Mouse (Mus musculus): ENCODE measurements at regions not wholly inside any gene's neighbourhood (a gene's known extent, or its start where the extent isn't known, plus 50 kb on each side); places are given as distances from the start of the nearest gene placed in this dataset.

GRCm38 (mm10) chr10:95622879-95623517 is 50.3 kb downstream of the Anapc15-ps start:
- no peak for DNase-seq (ENCODE audit: extremely low spot score in 1 of 2, low spot score in 1 of 2)

- no peak for DNase-seq (ENCODE audit: extremely low spot score in 1 of 2, low spot score in 1 of 2)
Observed at GRCm38 (mm10) chr10:95620796-95621195, 52.5 kb downstream of the Anapc15-ps start.

- no peak for DNase-seq (ENCODE audit: extremely low spot score in 1 of 2, low spot score in 1 of 2)
Observed at GRCm38 (mm10) chr10:95619601-95620000, 53.6 kb downstream of the Anapc15-ps start.

DNA sequence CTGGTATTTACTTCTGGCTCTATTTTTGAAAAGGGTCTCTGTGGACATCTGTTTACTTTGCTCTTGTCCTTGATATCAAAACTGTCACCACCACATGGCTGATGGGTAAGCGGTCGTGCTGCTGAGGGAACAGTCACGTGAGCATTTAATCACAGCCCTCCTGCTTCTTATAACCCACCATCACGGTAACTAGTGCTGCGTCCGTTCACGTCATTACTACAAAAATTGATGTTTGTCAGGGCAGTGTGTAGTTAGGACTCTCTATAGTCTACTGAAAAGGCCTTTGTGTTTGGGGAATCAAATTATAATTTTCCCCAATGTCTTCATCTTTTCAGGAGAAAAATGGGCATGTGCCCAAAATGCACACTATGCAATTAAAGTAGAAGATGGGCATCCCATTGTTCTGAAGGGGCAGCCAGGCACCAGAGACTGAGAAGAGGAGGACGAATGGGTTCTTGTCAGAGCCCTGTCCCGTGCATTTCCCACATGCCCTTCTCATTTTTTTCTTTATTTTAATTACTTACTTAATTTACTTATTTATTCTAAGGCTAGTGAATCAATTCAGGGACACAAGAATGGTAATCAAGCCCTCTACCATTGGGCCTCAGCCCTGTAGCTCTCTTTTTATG is 54.6 kb upstream of the Nudt4 start:
- no peak for DNase-seq (ENCODE audit: extremely low spot score in 1 of 2, low spot score in 1 of 2)

DNA sequence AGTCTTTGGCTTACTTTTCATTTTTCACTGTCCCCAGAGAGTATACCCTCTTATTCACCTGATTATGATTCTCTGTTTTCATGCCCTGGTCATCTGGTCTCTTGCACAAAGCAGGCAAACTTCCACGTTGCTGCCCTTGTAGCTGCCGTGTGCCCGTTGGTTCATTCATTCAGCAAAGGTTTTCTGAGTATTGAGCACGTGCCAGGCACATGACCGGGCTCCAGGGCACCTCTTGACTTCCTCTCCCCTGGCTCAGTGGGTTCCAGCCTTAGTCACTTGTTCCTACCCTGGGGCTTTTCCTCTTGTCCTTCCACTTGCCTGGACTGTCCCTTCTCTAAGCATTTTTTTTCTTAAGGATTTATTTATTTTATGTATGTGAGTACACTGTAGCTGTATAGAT is 52.9 kb upstream of the Nudt4 start:
- no peak for DNase-seq (ENCODE audit: extremely low spot score in 1 of 2, low spot score in 1 of 2)

GRCm38 (mm10) chr10:95615849-95616650 is 52.1 kb upstream of the Nudt4 start:
- peak; percentile 31 to 65 for DNase-seq (ENCODE audit: extremely low spot score in 1 of 2, low spot score in 1 of 2)

All from frontal cortex, adult 2 months (tissue).